Mouse (Mus musculus): ENCODE results near the gene Unc45a. TPM values are rescaled to one million over a fixed set of nuclear protein-coding genes. Genes with fewer than 3 reads are reported as not detected.

Gene Unc45a
- polyA plus RNA-seq, 1 experiment from 2014 or later = 57.0 TPM

GRCm38 (mm10) chr7:80369967-80370431, 29.2 kb upstream of the Unc45a start:
- H3K27me3 ChIP-seq (replicated peaks; ENCODE audit: control insufficient read depth, insufficient read depth, low read length) = no peaks in the 10 kb centered on the region
- no peaks in the 10 kb centered on the region for H3K9me3 ChIP-seq (ENCODE audit: control insufficient read depth, low read length)
- H3K36me3 ChIP-seq (ENCODE audit: control insufficient read depth, insufficient read depth, low read length) = peaks cover 30% of the 10 kb centered on the region
- H3K4me1 ChIP-seq (ENCODE audit: control insufficient read depth, insufficient read depth, low read depth, low read length) = peaks cover 14% of the 10 kb centered on the region
- WGBS = 46% methylated on average over 4 of the region's 4 CpGs
- no peak for ATAC-seq
- peak overlapping the region; percentile 97 for H3K9ac ChIP-seq (ENCODE audit: low read depth, low read length)
- H3K4me3 ChIP-seq (ENCODE audit: low read length) = peak overlapping the region; percentile 89
- peak overlapping the region; percentile 89 for H3K27ac ChIP-seq (ENCODE audit: low read depth, low read length)
- H3K4me2 ChIP-seq (ENCODE audit: low read length) = peak overlapping the region; percentile 80

- no peak for ATAC-seq
- peaks cover 30% of the 10 kb centered on the region for H3K36me3 ChIP-seq (ENCODE audit: control insufficient read depth, insufficient read depth, low read length)
- H3K9me3 ChIP-seq (ENCODE audit: control insufficient read depth, low read length) = no peaks in the 10 kb centered on the region
- WGBS = 65% methylated on average over 5 of the region's 5 CpGs
- no peak overlapping the region for H3K27ac ChIP-seq (ENCODE audit: low read depth, low read length)
- no peak overlapping the region for H3K9ac ChIP-seq (ENCODE audit: low read depth, low read length)
- peak overlapping the region; percentile 80 for H3K4me2 ChIP-seq (ENCODE audit: low read length)
- H3K27me3 ChIP-seq (replicated peaks; ENCODE audit: control insufficient read depth, insufficient read depth, low read length) = no peaks in the 10 kb centered on the region
- H3K4me1 ChIP-seq (ENCODE audit: control insufficient read depth, insufficient read depth, low read depth, low read length) = peaks cover 14% of the 10 kb centered on the region
- peak overlapping the region; percentile 89 for H3K4me3 ChIP-seq (ENCODE audit: low read length)
These were observed 28.7 kb upstream of the Unc45a start for GRCm38 (mm10) chr7:80369461-80369860.

- 81% methylated on average over 20 of the region's 20 CpGs for WGBS
- no peak overlapping the region for H3K9ac ChIP-seq (ENCODE audit: low read depth, low read length)
- peak overlapping the region; percentile 80 for H3K4me2 ChIP-seq (ENCODE audit: low read length)
- no peaks in the 10 kb centered on the region for H3K9me3 ChIP-seq (ENCODE audit: control insufficient read depth, low read length)
- no peak overlapping the region for H3K4me3 ChIP-seq (ENCODE audit: low read length)
- H3K27ac ChIP-seq (ENCODE audit: low read depth, low read length) = no peak overlapping the region
- ATAC-seq = no peak
- peaks cover 14% of the 10 kb centered on the region for H3K4me1 ChIP-seq (ENCODE audit: control insufficient read depth, insufficient read depth, low read depth, low read length)
- H3K36me3 ChIP-seq (ENCODE audit: control insufficient read depth, insufficient read depth, low read length) = peaks cover 37% of the 10 kb centered on the region
- no peaks in the 10 kb centered on the region for H3K27me3 ChIP-seq (replicated peaks; ENCODE audit: control insufficient read depth, insufficient read depth, low read length)
These were observed 28.0 kb upstream of the Unc45a start for GRCm38 (mm10) chr7:80368635-80369421.

GRCm38 (mm10) chr7:80368009-80368408, 27.2 kb upstream of the Unc45a start:
- Histone ChIP-seq H3K27me3 (replicated peaks; ENCODE audit: control insufficient read depth, insufficient read depth, low read length) (no peaks in the 10 kb centered on the region), H3K36me3 (ENCODE audit: control insufficient read depth, insufficient read depth, low read length) (peaks cover 45% of the 10 kb centered on the region), H3K4me2 (ENCODE audit: low read length) (no peak overlapping the region), H3K4me1 (ENCODE audit: control insufficient read depth, insufficient read depth, low read depth, low read length) (peaks cover 14% of the 10 kb centered on the region), H3K4me3 (ENCODE audit: low read length) (no peak overlapping the region), H3K27ac (ENCODE audit: low read depth, low read length) (no peak overlapping the region), H3K9ac (ENCODE audit: low read depth, low read length) (no peak overlapping the region), H3K9me3 (ENCODE audit: control insufficient read depth, low read length) (no peaks in the 10 kb centered on the region)
- ATAC-seq = no peak
- WGBS = 89% methylated on average over 9 of the region's 9 CpGs

GRCm38 (mm10) chr7:80367232-80367631, 26.4 kb upstream of the Unc45a start:
- no peak overlapping the region for H3K27ac ChIP-seq (ENCODE audit: low read depth, low read length)
- H3K4me3 ChIP-seq (ENCODE audit: low read length) = no peak overlapping the region
- WGBS = 98% methylated on average over 6 of the region's 7 CpGs
- peaks cover 51% of the 10 kb centered on the region for H3K36me3 ChIP-seq (ENCODE audit: control insufficient read depth, insufficient read depth, low read length)
- H3K4me1 ChIP-seq (ENCODE audit: control insufficient read depth, insufficient read depth, low read depth, low read length) = peaks cover 14% of the 10 kb centered on the region
- ATAC-seq = no peak
- H3K9me3 ChIP-seq (ENCODE audit: control insufficient read depth, low read length) = no peaks in the 10 kb centered on the region
- H3K4me2 ChIP-seq (ENCODE audit: low read length) = no peak overlapping the region
- no peaks in the 10 kb centered on the region for H3K27me3 ChIP-seq (replicated peaks; ENCODE audit: control insufficient read depth, insufficient read depth, low read length)
- H3K9ac ChIP-seq (ENCODE audit: low read depth, low read length) = no peak overlapping the region

- Histone ChIP-seq H3K27me3 (replicated peaks; ENCODE audit: control insufficient read depth, insufficient read depth, low read length) (no peaks in the 10 kb centered on the region), H3K4me3 (ENCODE audit: low read length) (no peak overlapping the region), H3K27ac (ENCODE audit: low read depth, low read length) (no peak overlapping the region), H3K9ac (ENCODE audit: low read depth, low read length) (no peak overlapping the region), H3K4me2 (ENCODE audit: low read length) (no peak overlapping the region), H3K9me3 (ENCODE audit: control insufficient read depth, low read length) (no peaks in the 10 kb centered on the region), H3K36me3 (ENCODE audit: control insufficient read depth, insufficient read depth, low read length) (peaks cover 56% of the 10 kb centered on the region), H3K4me1 (ENCODE audit: control insufficient read depth, insufficient read depth, low read depth, low read length) (peaks cover 14% of the 10 kb centered on the region)
- no peak for ATAC-seq
- WGBS = 73% methylated on average over 2 of the region's 2 CpGs
These were observed 25.0 kb upstream of the Unc45a start for GRCm38 (mm10) chr7:80365759-80366158.

- Histone ChIP-seq H3K4me1 (ENCODE audit: control insufficient read depth, insufficient read depth, low read depth, low read length) (no peaks in the 10 kb centered on the region), H3K4me2 (ENCODE audit: low read length) (no peak overlapping the region), H3K9ac (ENCODE audit: low read depth, low read length) (no peak overlapping the region), H3K27ac (ENCODE audit: low read depth, low read length) (no peak overlapping the region), H3K27me3 (replicated peaks; ENCODE audit: control insufficient read depth, insufficient read depth, low read length) (no peaks in the 10 kb centered on the region), H3K36me3 (ENCODE audit: control insufficient read depth, insufficient read depth, low read length) (peaks cover 57% of the 10 kb centered on the region), H3K9me3 (ENCODE audit: control insufficient read depth, low read length) (no peaks in the 10 kb centered on the region), H3K4me3 (ENCODE audit: low read length) (no peak overlapping the region)
- WGBS = 76% methylated on average over 3 of the region's 3 CpGs
- no peak for ATAC-seq
These were observed 19.6 kb upstream of the Unc45a start for GRCm38 (mm10) chr7:80360435-80360834.

GRCm38 (mm10) chr7:80358039-80358438, 17.2 kb upstream of the Unc45a start:
- H3K9me3 ChIP-seq (ENCODE audit: control insufficient read depth, low read length) = no peaks in the 10 kb centered on the region
- no peak overlapping the region for H3K4me2 ChIP-seq (ENCODE audit: low read length)
- WGBS = 41% methylated on average over 4 of the region's 4 CpGs
- no peak overlapping the region for H3K4me3 ChIP-seq (ENCODE audit: low read length)
- no peak overlapping the region for H3K9ac ChIP-seq (ENCODE audit: low read depth, low read length)
- H3K27ac ChIP-seq (ENCODE audit: low read depth, low read length) = no peak overlapping the region
- H3K27me3 ChIP-seq (replicated peaks; ENCODE audit: control insufficient read depth, insufficient read depth, low read length) = no peaks in the 10 kb centered on the region
- no peak; the same call in 1 of the 2 replicates for ATAC-seq
- peaks cover 49% of the 10 kb centered on the region for H3K36me3 ChIP-seq (ENCODE audit: control insufficient read depth, insufficient read depth, low read length)
- no peaks in the 10 kb centered on the region for H3K4me1 ChIP-seq (ENCODE audit: control insufficient read depth, insufficient read depth, low read depth, low read length)

GRCm38 (mm10) chr7:80357156-80357555, 16.4 kb upstream of the Unc45a start:
- Histone ChIP-seq H3K9ac (ENCODE audit: low read depth, low read length) (no peak overlapping the region), H3K27ac (ENCODE audit: low read depth, low read length) (no peak overlapping the region), H3K4me1 (ENCODE audit: control insufficient read depth, insufficient read depth, low read depth, low read length) (no peaks in the 10 kb centered on the region), H3K4me2 (ENCODE audit: low read length) (no peak overlapping the region), H3K4me3 (ENCODE audit: low read length) (no peak overlapping the region), H3K9me3 (ENCODE audit: control insufficient read depth, low read length) (no peaks in the 10 kb centered on the region), H3K27me3 (replicated peaks; ENCODE audit: control insufficient read depth, insufficient read depth, low read length) (no peaks in the 10 kb centered on the region), H3K36me3 (ENCODE audit: control insufficient read depth, insufficient read depth, low read length) (peaks cover 46% of the 10 kb centered on the region)
- 20% methylated on average over 8 of the region's 8 CpGs for WGBS
- ATAC-seq = peak; percentile 76

Measured in hindbrain, embryonic 16.5 days (tissue).